Mouse (Mus musculus) liver, embryonic 14.5 days (tissue): Measurements from ENCODE around the gene Lrp1. TPM values are rescaled to one million over a fixed set of nuclear protein-coding genes. Genes with fewer than 3 reads are reported as not detected.

Experiments used
- ATAC-seq: fragments of 200-750 bp; cut with Nextera tagmentation; 2 replicates; pipeline ENCODE4 v1.8.0; 2017; ENCODE audit warnings: moderate number of reproducible peaks, mild to moderate bottlenecking, moderate library complexity; ENCODE audit not compliant: insufficient read depth
- DNase-seq, 3 experiments: peaks; one replicate each; pipeline ENCODE4 v3.0.0-alpha.2; 2012 to 2013; ENCODE audit warnings: low read depth in 3 of 3, low spot score in 3 of 3
- H3K27ac ChIP-seq: fragments of 300-500 bp; sonication (generic); 2 replicates; pipeline ENCODE4 v1.5.1; 2014; ENCODE audit warnings: moderate library complexity, mild to moderate bottlenecking, control low read depth, inconsistent platforms
- H3K27me3 ChIP-seq: fragments of 300-500 bp; sonication (generic); 2 replicates; pipeline ENCODE4 v1.6.1; 2014; ENCODE audit warnings: mild to moderate bottlenecking, low read length, moderate library complexity; ENCODE audit not compliant: control insufficient read depth, insufficient read depth
- H3K36me3 ChIP-seq: fragments of 300-500 bp; sonication (generic); replicated peaks from 2 replicates; pipeline ENCODE4 v1.6.1; 2014; ENCODE audit warnings: low read depth; ENCODE audit not compliant: control insufficient read depth, insufficient read depth
- H3K4me1 ChIP-seq, 2 experiments: fragments of 200-500 bp in 1 of 2; fragments of 300-500 bp in 1 of 2; sonication (generic) in 1 of 2; replicated peaks; 2 replicates each; pipeline ENCODE4 v1.6.1; 2012 to 2014; ENCODE audit warnings: antibody characterized with exemption in 1 of 2, inconsistent platforms in 1 of 2, low read length in 1 of 2; ENCODE audit not compliant: control insufficient read depth in 2 of 2, insufficient read depth in 2 of 2
- H3K4me2 ChIP-seq: fragments of 300-500 bp; sonication (generic); 2 replicates; pipeline ENCODE4 v1.6.1; 2014; ENCODE audit warnings: low read depth, mild to moderate bottlenecking, control low read depth, moderate library complexity
- H3K4me3 ChIP-seq, 2 experiments: fragments of 200-500 bp in 1 of 2; fragments of 300-500 bp in 1 of 2; sonication (generic) in 1 of 2; 2 replicates each; pipeline ENCODE4 v1.5.1; 2012 to 2014; ENCODE audit warnings: low read depth in 2 of 2, low read length in 2 of 2, mild to moderate bottlenecking in 2 of 2, control low read depth in 1 of 2, inconsistent platforms in 1 of 2, moderate library complexity in 1 of 2; ENCODE audit not compliant: insufficient read depth in 1 of 2
- H3K9ac ChIP-seq: fragments of 300-500 bp; sonication (generic); replicated peaks from 2 replicates; pipeline ENCODE4 v1.6.1; 2014; ENCODE audit warnings: mild to moderate bottlenecking, control low read depth, moderate library complexity
- H3K9me3 ChIP-seq: fragments of 300-500 bp; sonication (generic); 2 replicates; pipeline ENCODE4 v1.6.1; 2016; ENCODE audit warnings: low read length, mixed read lengths; ENCODE audit not compliant: control insufficient read depth
- CTCF ChIP-seq: IDR thresholded peaks from 2 replicates; pipeline ENCODE4 v1.5.1; 2016; ENCODE audit warnings: antibody characterized with exemption, low read depth, control low read depth
- EP300 ChIP-seq: IDR thresholded peaks from 2 replicates; pipeline ENCODE4 v1.6.1; 2016; ENCODE audit warnings: antibody characterized with exemption, low read depth
- WGBS: fragments of 180-500 bp; shearing (Covaris S2); extraction: QIAGEN DNeasy Blood & Tissue Kit; methylation state at CpG from one replicate; pipeline ENCODE4 v1.1.7; 2014; ENCODE audit not compliant: insufficient replicate concordance; 5-methylcytosine and 5-hydroxymethylcytosine counted together
- polyA plus RNA-seq, 2 experiments: library from polyadenylated mRNA; depleted of rRNA in 1 of 2; stranded (reverse) in 1 of 2; unstranded in 1 of 2; fragments of >200 nt; fragmentation: Nextera tagmentation in 1 of 2; extraction: Ambion mirVana in 1 of 2; gene quantifications; 2 replicates each; pipeline versions ENCODE4 v1.2.1 to v1.2.3; 2012 to 2014

Gene Lrp1
- polyA plus RNA-seq, 2 experiments = 13.2 to 18.2 TPM

GRCm38 (mm10) chr10:127519903-127520713, 100.8 kb downstream of the Lrp1 start:
- H3K27ac ChIP-seq = no peak overlapping the region
- peak overlapping the region; percentile 99 for H3K4me2 ChIP-seq
- peaks cover 13 to 30% of the 10 kb centered on the region in 2 experiments for H3K4me1 ChIP-seq

GRCm38 (mm10) chr10:127519041-127519701, 101.8 kb downstream of the Lrp1 start:
- H3K4me2 ChIP-seq = no peak overlapping the region
- no peak overlapping the region for H3K27ac ChIP-seq
- ATAC-seq = no peak
- peaks cover 18% of the 10 kb centered on the region for H3K27me3 ChIP-seq
- peaks cover 36% of the 10 kb centered on the region for H3K36me3 ChIP-seq
- H3K4me1 ChIP-seq = peaks cover 17 to 38% of the 10 kb centered on the region in 2 experiments
- no peak for TF ChIP-seq CTCF
- no peak for TF ChIP-seq EP300
- H3K9me3 ChIP-seq = no peaks in the 10 kb centered on the region
- DNase-seq = no peak
- no peak overlapping the region for H3K4me3 ChIP-seq
- 91% methylated on average over 25 of the region's 26 CpGs for WGBS
- no peak overlapping the region for H3K9ac ChIP-seq

More at GRCm38 (mm10) chr10:127519903-127520713, 100.8 kb downstream of the Lrp1 start:
- no peak for DNase-seq
- ATAC-seq = no peak
- Histone ChIP-seq H3K36me3 (peaks cover 36% of the 10 kb centered on the region), H3K27me3 (peaks cover 18% of the 10 kb centered on the region), H3K9ac (peak overlapping the region; percentile 87; the same call in 1 of the 2 replicates), H3K9me3 (no peaks in the 10 kb centered on the region), H3K4me3 (peak overlapping the region in 1 of 2 experiments; percentile 88; a peak in 2 of 4 replicates)
- TF ChIP-seq CTCF (no peak), EP300 (no peak)
- WGBS = 86% methylated on average over 37 of the region's 37 CpGs

- ATAC-seq = no peak
- Histone ChIP-seq H3K4me3 (no peak overlapping the region), H3K4me1 (peaks cover 20 to 44% of the 10 kb centered on the region in 2 experiments), H3K4me2 (no peak overlapping the region), H3K27ac (no peak overlapping the region), H3K36me3 (peaks cover 36% of the 10 kb centered on the region), H3K27me3 (peaks cover 18% of the 10 kb centered on the region), H3K9ac (no peak overlapping the region), H3K9me3 (no peaks in the 10 kb centered on the region)
- TF ChIP-seq EP300 = no peak
- no peak for TF ChIP-seq CTCF
- WGBS = 95% methylated on average over 22 of the region's 22 CpGs
- no peak for DNase-seq
These were observed 103.0 kb downstream of the Lrp1 start for GRCm38 (mm10) chr10:127517941-127518340.

GRCm38 (mm10) chr10:127516576-127517260, 104.2 kb downstream of the Lrp1 start:
- no peak for TF ChIP-seq CTCF
- TF ChIP-seq EP300 = peak; percentile 75
- Histone ChIP-seq H3K4me2 (peak overlapping the region; percentile 44), H3K27me3 (peaks cover 28% of the 10 kb centered on the region), H3K27ac (no peak overlapping the region), H3K4me3 (peak overlapping the region in 1 of 2 experiments; percentile 5; a peak in 1 of 4 replicates), H3K9ac (peak overlapping the region; percentile 23; the same call in 1 of the 2 replicates), H3K9me3 (no peaks in the 10 kb centered on the region), H3K4me1 (peaks cover 20 to 41% of the 10 kb centered on the region in 2 experiments), H3K36me3 (peaks cover 36% of the 10 kb centered on the region)
- peak in 1 of 3 experiments; percentile 54 for DNase-seq
- peak; percentile 42 for ATAC-seq
- 28% methylated on average over 30 of the region's 30 CpGs for WGBS
